Mouse (Mus musculus) testis, adult 2 months (tissue): ENCODE data around the gene Kndc1. TPM values are rescaled to one million over a fixed set of nuclear protein-coding genes. Genes with fewer than 3 reads are reported as not detected.

Experiments
- H3K27ac ChIP-seq: fragments of 200-500 bp; 2 replicates; pipeline ENCODE4 v1.5.1; 2012; ENCODE audit warnings: low read depth, low read length; ENCODE audit not compliant: control insufficient read depth, insufficient read depth
- H3K27me3 ChIP-seq: fragments of 200-500 bp; 2 replicates; pipeline ENCODE4 v1.6.1; 2012; ENCODE audit warnings: mild to moderate bottlenecking, low read length, moderate library complexity; ENCODE audit not compliant: control insufficient read depth, insufficient read depth
- H3K36me3 ChIP-seq: fragments of 200-500 bp; 2 replicates; pipeline ENCODE4 v1.6.1; 2012; ENCODE audit warnings: mild to moderate bottlenecking, low read length; ENCODE audit not compliant: control insufficient read depth, insufficient read depth
- H3K4me1 ChIP-seq: fragments of 200-500 bp; 2 replicates; pipeline ENCODE4 v1.6.1; 2012; ENCODE audit warnings: low read length; ENCODE audit not compliant: control insufficient read depth, insufficient read depth
- H3K4me3 ChIP-seq: fragments of 200-500 bp; 2 replicates; pipeline ENCODE4 v1.5.1; 2012; ENCODE audit warnings: low read depth, mild to moderate bottlenecking, low read length, moderate library complexity, mixed read lengths; ENCODE audit not compliant: control insufficient read depth
- POLR2A ChIP-seq: fragments of 200-500 bp; IDR thresholded peaks from 2 replicates; pipeline ENCODE4 v1.6.1; 2012; ENCODE audit warnings: low read depth, mild to moderate bottlenecking, inconsistent platforms, low read length, moderate library complexity; ENCODE audit not compliant: control insufficient read depth
- polyA plus RNA-seq: library from polyadenylated mRNA; depleted of rRNA; stranded (reverse); fragments of >200 nt; gene quantifications from 2 replicates; pipeline ENCODE4 v1.2.3, GENCODE M21; 2012; rRNA removed

Gene Kndc1
- polyA plus RNA-seq, 1 experiment, result 3.9 TPM

GRCm38 (mm10) chr7:139990864-139991394 lies 96.4 kb downstream of the Kndc1 start:
- Histone ChIP-seq H3K4me3 (no peak overlapping the region), H3K4me1 (no peaks in the 10 kb centered on the region), H3K27ac (no peak overlapping the region), H3K27me3 (no peaks in the 10 kb centered on the region), H3K36me3 (no peaks in the 10 kb centered on the region)
- no peak for TF ChIP-seq POLR2A

Other genes with a start within 250 kb of the Kndc1 start
- 93.5 and 94.6 TPM in 2 replicates for gene Cfap46, start 210.9 kb upstream of the Kndc1 start, polyA plus RNA-seq
- gene Adgra1, start 60.5 kb upstream of the Kndc1 start, polyA plus RNA-seq, result 0.43 and 0.48 TPM in 2 replicates
- 1.5 and 2.1 TPM in 2 replicates for gene Utf1, start 49.1 kb downstream of the Kndc1 start, polyA plus RNA-seq
- gene 6430531B16Rik, start 84.1 kb downstream of the Kndc1 start, polyA plus RNA-seq, result 108 and 114 TPM in 2 replicates
- 6.9 and 7.0 TPM in 2 replicates for gene Adam8, start 97.9 kb downstream of the Kndc1 start, polyA plus RNA-seq
- 57.7 and 58.9 TPM in 2 replicates for gene Zfp511, start 141.7 kb downstream of the Kndc1 start, polyA plus RNA-seq
- gene Tubgcp2, start 142.0 kb downstream of the Kndc1 start, polyA plus RNA-seq, result 60.3 and 67.5 TPM in 2 replicates
- 0.12 TPM in 1 of 2 replicates, not detected in the other for gene Msx3, start 154.4 kb downstream of the Kndc1 start, polyA plus RNA-seq
- 3.7 and 4.6 TPM in 2 replicates for gene Caly, start 187.9 kb downstream of the Kndc1 start, polyA plus RNA-seq
- gene Prap1, start 198.7 kb downstream of the Kndc1 start, polyA plus RNA-seq, result 0.73 and 1.4 TPM in 2 replicates
- 2.1 and 2.7 TPM in 2 replicates for gene Fuom, start 207.7 kb downstream of the Kndc1 start, polyA plus RNA-seq
- gene Paox, start 221.1 kb downstream of the Kndc1 start, polyA plus RNA-seq, result 3.0 and 4.2 TPM in 2 replicates
- gene Echs1, start 221.8 kb downstream of the Kndc1 start, polyA plus RNA-seq, result 22.0 and 24.2 TPM in 2 replicates
- 10.7 and 11.3 TPM in 2 replicates for gene Mtg1, start 242.9 kb downstream of the Kndc1 start, polyA plus RNA-seq